Mouse (Mus musculus): ENCODE measurements around the gene Ptprg. TPM values are rescaled to one million over a fixed set of nuclear protein-coding genes. Genes with fewer than 3 reads are reported as not detected.
"Not testable (repeated sequence)": the region's sequence is repeated elsewhere in the genome, so short reads cannot be mapped to it uniquely, and the experiment has no call there.

Ptprg gene
- polyA plus RNA-seq, 1 experiment from 2014 or later: 20.8 TPM

GRCm38 (mm10) chr14:11793847-11794246, 240.5 kb downstream of the Ptprg start:
- no peak for ATAC-seq (ENCODE audit: insufficient read depth, low FRiP score)
- no peaks in the 10 kb centered on the region for H3K27me3 ChIP-seq (ENCODE audit: control insufficient read depth, insufficient read depth, low read length)

DNA sequence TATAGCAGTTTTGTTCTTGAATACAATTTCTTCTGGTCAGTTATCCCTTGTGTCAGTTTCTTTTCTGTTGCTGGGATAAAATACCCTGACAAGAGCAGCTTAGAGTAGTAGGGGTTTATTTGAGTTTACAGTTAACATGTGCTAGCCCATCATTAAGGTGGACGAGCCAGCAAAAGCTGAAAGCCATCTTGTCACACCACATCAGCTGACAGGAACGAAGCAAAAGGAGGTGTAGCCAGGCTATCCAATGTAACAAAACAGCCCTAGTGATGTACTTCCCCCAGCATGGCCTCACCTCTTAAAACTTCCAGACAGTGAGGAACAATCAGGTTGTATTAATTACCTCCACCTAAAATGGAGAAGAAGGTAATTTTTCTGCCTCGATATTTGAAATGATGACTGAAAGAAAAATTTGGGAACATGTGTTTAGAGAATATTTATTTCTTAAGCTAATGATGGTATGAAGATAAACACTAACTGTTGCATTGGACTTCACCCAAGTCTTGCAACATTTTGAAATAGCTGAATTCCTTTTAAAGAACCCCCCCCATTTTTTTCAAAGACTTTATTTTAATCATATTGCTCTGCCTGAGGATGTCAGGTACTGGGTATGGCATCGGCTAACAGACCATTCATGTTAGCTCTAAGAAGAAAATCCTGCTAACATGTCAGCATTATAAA, 249.2 kb downstream of the Ptprg start:
- H3K4me2 ChIP-seq (ENCODE audit: low read depth, low read length): no peak overlapping the region
- H3K27me3 ChIP-seq (ENCODE audit: control insufficient read depth, insufficient read depth, low read length): no peaks in the 10 kb centered on the region
- H3K4me1 ChIP-seq (ENCODE audit: control insufficient read depth, insufficient read depth, low read length): no peaks in the 10 kb centered on the region
- no peaks in the 10 kb centered on the region for H3K9me3 ChIP-seq (replicated peaks; ENCODE audit: control insufficient read depth, low read length)
- no peak for ATAC-seq (ENCODE audit: insufficient read depth, low FRiP score)
- no peaks in the 10 kb centered on the region for H3K36me3 ChIP-seq (ENCODE audit: control insufficient read depth, insufficient read depth, low read length)
- H3K4me3 ChIP-seq (replicated peaks; ENCODE audit: low read length): no peak overlapping the region
- no peak overlapping the region for H3K9ac ChIP-seq (ENCODE audit: low read length)
- WGBS: 68% methylated on average over 4 of the region's 4 CpGs
- H3K27ac ChIP-seq (ENCODE audit: low read length): no peak overlapping the region

More at GRCm38 (mm10) chr14:11793847-11794246, 240.5 kb downstream of the Ptprg start:
- H3K4me1 ChIP-seq (ENCODE audit: control insufficient read depth, insufficient read depth, low read length): 0 out of 2 replicates have a peak, but pooled peaks cover 3% of the 10 kb centered on the region
- H3K4me2 ChIP-seq (ENCODE audit: low read depth, low read length): no peak overlapping the region
- H3K4me3 ChIP-seq (replicated peaks; ENCODE audit: low read length): no peak overlapping the region
- no peaks in the 10 kb centered on the region for H3K9me3 ChIP-seq (replicated peaks; ENCODE audit: control insufficient read depth, low read length)
- H3K27ac ChIP-seq (ENCODE audit: low read length): no peak overlapping the region
- no peak overlapping the region for H3K9ac ChIP-seq (ENCODE audit: low read length)
- 89% methylated on average over 3 of the region's 3 CpGs for WGBS
- H3K36me3 ChIP-seq (ENCODE audit: control insufficient read depth, insufficient read depth, low read length): no peaks in the 10 kb centered on the region

- WGBS: 34% methylated on average over 5 of the region's 5 CpGs
These were observed 253.3 kb downstream of the Ptprg start for GRCm38 (mm10) chr14:11806674-11807073.

GRCm38 (mm10) chr14:11807465-11807864, 254.1 kb downstream of the Ptprg start:
- H3K4me1 ChIP-seq (ENCODE audit: control insufficient read depth, insufficient read depth, low read length): peaks cover 9% of the 10 kb centered on the region; the same call in 1 of the 2 replicates
- no peak overlapping the region for H3K9ac ChIP-seq (ENCODE audit: low read length)
- H3K4me2 ChIP-seq (ENCODE audit: low read depth, low read length): no peak overlapping the region
- H3K9me3 ChIP-seq (replicated peaks; ENCODE audit: control insufficient read depth, low read length): no peaks in the 10 kb centered on the region
- no peaks in the 10 kb centered on the region for H3K27me3 ChIP-seq (ENCODE audit: control insufficient read depth, insufficient read depth, low read length)
- ATAC-seq (ENCODE audit: insufficient read depth, low FRiP score): no peak
- H3K36me3 ChIP-seq (ENCODE audit: control insufficient read depth, insufficient read depth, low read length): no peaks in the 10 kb centered on the region
- H3K4me3 ChIP-seq (replicated peaks; ENCODE audit: low read length): no peak overlapping the region
- 57% methylated on average over 4 of the region's 4 CpGs for WGBS
- H3K27ac ChIP-seq (ENCODE audit: low read length): no peak overlapping the region

More at GRCm38 (mm10) chr14:11806674-11807073, 253.3 kb downstream of the Ptprg start:
- no peaks in the 10 kb centered on the region for H3K36me3 ChIP-seq (ENCODE audit: control insufficient read depth, insufficient read depth, low read length)
- H3K9me3 ChIP-seq (replicated peaks; ENCODE audit: control insufficient read depth, low read length): no peaks in the 10 kb centered on the region
- no peak overlapping the region for H3K27ac ChIP-seq (ENCODE audit: low read length)
- H3K4me2 ChIP-seq (ENCODE audit: low read depth, low read length): no peak overlapping the region
- H3K27me3 ChIP-seq (ENCODE audit: control insufficient read depth, insufficient read depth, low read length): no peaks in the 10 kb centered on the region
- ATAC-seq (ENCODE audit: insufficient read depth, low FRiP score): no peak
- no peak overlapping the region for H3K4me3 ChIP-seq (replicated peaks; ENCODE audit: low read length)
- peaks cover 6% of the 10 kb centered on the region; the same call in 1 of the 2 replicates for H3K4me1 ChIP-seq (ENCODE audit: control insufficient read depth, insufficient read depth, low read length)
- no peak overlapping the region for H3K9ac ChIP-seq (ENCODE audit: low read length)

DNA sequence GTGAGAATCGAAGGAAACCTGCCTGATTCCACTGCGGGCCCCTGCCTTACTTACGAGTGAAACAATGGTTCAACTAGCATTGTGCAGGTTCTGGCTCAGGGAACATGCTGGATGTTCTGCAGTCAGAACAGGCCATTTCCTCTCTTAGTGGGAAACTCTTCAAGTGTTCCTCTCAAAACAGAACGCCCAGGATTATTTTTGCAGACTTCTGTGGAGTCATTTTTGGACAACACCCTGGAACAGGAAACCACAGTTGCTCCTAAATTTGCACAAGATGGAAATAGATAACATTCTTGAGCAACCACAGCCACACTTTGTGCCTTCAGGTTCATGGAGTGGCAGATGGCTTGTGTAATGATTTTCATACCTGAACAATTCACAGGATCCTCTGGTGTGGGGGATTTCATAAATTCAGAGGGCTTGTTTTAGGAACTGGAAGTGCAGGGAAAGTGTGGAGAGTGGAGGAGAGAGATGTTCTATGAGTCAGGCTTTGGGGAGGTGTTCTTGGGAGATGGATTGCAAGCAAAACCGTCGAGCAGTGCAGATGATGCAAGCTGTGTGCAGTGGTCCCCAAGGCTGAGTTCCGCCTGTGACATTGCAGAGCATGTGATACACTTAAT, 257.9 kb downstream of the Ptprg start:
- Histone ChIP-seq H3K9me3 (replicated peaks; ENCODE audit: control insufficient read depth, low read length) (no peaks in the 10 kb centered on the region), H3K36me3 (ENCODE audit: control insufficient read depth, insufficient read depth, low read length) (no peaks in the 10 kb centered on the region), H3K27me3 (ENCODE audit: control insufficient read depth, insufficient read depth, low read length) (no peaks in the 10 kb centered on the region), H3K4me1 (ENCODE audit: control insufficient read depth, insufficient read depth, low read length) (peaks cover 9% of the 10 kb centered on the region; the same call in 1 of the 2 replicates), H3K4me2 (ENCODE audit: low read depth, low read length) (no peak overlapping the region), H3K9ac (ENCODE audit: low read length) (no peak overlapping the region), H3K27ac (ENCODE audit: low read length) (peak overlapping the region; percentile 29), H3K4me3 (replicated peaks; ENCODE audit: low read length) (no peak overlapping the region)
- 54% methylated on average over 7 of the region's 7 CpGs for WGBS
- no peak for ATAC-seq (ENCODE audit: insufficient read depth, low FRiP score)

DNA sequence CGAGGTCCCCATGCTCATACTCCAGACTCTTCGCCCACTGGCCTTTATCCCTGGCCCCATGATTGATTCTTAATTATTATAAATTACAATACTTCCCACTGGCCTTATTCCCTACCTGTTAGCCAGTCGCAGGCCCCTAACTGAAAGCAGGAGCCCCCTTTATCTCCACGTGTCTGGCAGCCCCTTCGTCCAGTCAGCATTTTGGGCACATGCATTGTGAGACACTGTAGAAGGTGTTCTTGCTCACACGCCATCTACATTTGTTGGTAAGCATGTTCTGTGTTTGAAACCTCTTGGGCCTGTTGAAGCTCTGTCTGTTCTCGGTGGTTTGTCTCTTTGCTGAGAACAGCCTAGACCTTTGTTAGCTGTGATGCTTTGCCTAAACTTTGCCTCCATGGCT, 259.0 kb downstream of the Ptprg start:
- Histone ChIP-seq H3K4me2 (ENCODE audit: low read depth, low read length) (no peak overlapping the region), H3K9me3 (replicated peaks; ENCODE audit: control insufficient read depth, low read length) (no peaks in the 10 kb centered on the region), H3K4me3 (replicated peaks; ENCODE audit: low read length) (no peak overlapping the region), H3K9ac (ENCODE audit: low read length) (no peak overlapping the region), H3K27me3 (ENCODE audit: control insufficient read depth, insufficient read depth, low read length) (no peaks in the 10 kb centered on the region), H3K27ac (ENCODE audit: low read length) (no peak overlapping the region), H3K36me3 (ENCODE audit: control insufficient read depth, insufficient read depth, low read length) (no peaks in the 10 kb centered on the region), H3K4me1 (ENCODE audit: control insufficient read depth, insufficient read depth, low read length) (peaks cover 9% of the 10 kb centered on the region; the same call in 1 of the 2 replicates)
- ATAC-seq (ENCODE audit: insufficient read depth, low FRiP score): no peak
- 87% methylated on average over 7 of the region's 7 CpGs for WGBS

GRCm38 (mm10) chr14:11814811-11815210, 261.5 kb downstream of the Ptprg start:
- not testable (repeated sequence) for H3K27ac ChIP-seq (ENCODE audit: low read length); H3K9ac ChIP-seq (ENCODE audit: low read length); H3K9me3 ChIP-seq (replicated peaks; ENCODE audit: control insufficient read depth, low read length); H3K4me2 ChIP-seq (ENCODE audit: low read depth, low read length); H3K36me3 ChIP-seq (ENCODE audit: control insufficient read depth, insufficient read depth, low read length); H3K4me3 ChIP-seq (replicated peaks; ENCODE audit: low read length); H3K27me3 ChIP-seq (ENCODE audit: control insufficient read depth, insufficient read depth, low read length); ATAC-seq (ENCODE audit: insufficient read depth, low FRiP score); H3K4me1 ChIP-seq (ENCODE audit: control insufficient read depth, insufficient read depth, low read length)
- 57% methylated on average over 4 of the region's 4 CpGs for WGBS

- Histone ChIP-seq H3K9me3 (replicated peaks; ENCODE audit: control insufficient read depth, low read length) (no peaks in the 10 kb centered on the region), H3K9ac (ENCODE audit: low read length) (no peak overlapping the region), H3K36me3 (ENCODE audit: control insufficient read depth, insufficient read depth, low read length) (no peaks in the 10 kb centered on the region), H3K4me3 (replicated peaks; ENCODE audit: low read length) (no peak overlapping the region), H3K27me3 (ENCODE audit: control insufficient read depth, insufficient read depth, low read length) (no peaks in the 10 kb centered on the region), H3K4me1 (ENCODE audit: control insufficient read depth, insufficient read depth, low read length) (no peaks in the 10 kb centered on the region), H3K4me2 (ENCODE audit: low read depth, low read length) (no peak overlapping the region), H3K27ac (ENCODE audit: low read length) (no peak overlapping the region)
- ATAC-seq (ENCODE audit: insufficient read depth, low FRiP score): no peak
- WGBS: 71% methylated on average over 6 of the region's 6 CpGs
These were observed 263.9 kb downstream of the Ptprg start for GRCm38 (mm10) chr14:11817236-11817635.

- no peak for ATAC-seq (ENCODE audit: insufficient read depth, low FRiP score)
- Histone ChIP-seq H3K9ac (ENCODE audit: low read length) (no peak overlapping the region), H3K9me3 (replicated peaks; ENCODE audit: control insufficient read depth, low read length) (no peaks in the 10 kb centered on the region), H3K4me3 (replicated peaks; ENCODE audit: low read length) (no peak overlapping the region), H3K4me2 (ENCODE audit: low read depth, low read length) (no peak overlapping the region), H3K4me1 (ENCODE audit: control insufficient read depth, insufficient read depth, low read length) (no peaks in the 10 kb centered on the region), H3K36me3 (ENCODE audit: control insufficient read depth, insufficient read depth, low read length) (no peaks in the 10 kb centered on the region), H3K27me3 (ENCODE audit: control insufficient read depth, insufficient read depth, low read length) (no peaks in the 10 kb centered on the region), H3K27ac (ENCODE audit: low read length) (no peak overlapping the region)
- 82% methylated on average over 3 of the region's 3 CpGs for WGBS
These were observed 264.7 kb downstream of the Ptprg start for GRCm38 (mm10) chr14:11818054-11818453.
